ENCODE assay signal across 8 mouse cellular contexts in the genomic region with DNA sequence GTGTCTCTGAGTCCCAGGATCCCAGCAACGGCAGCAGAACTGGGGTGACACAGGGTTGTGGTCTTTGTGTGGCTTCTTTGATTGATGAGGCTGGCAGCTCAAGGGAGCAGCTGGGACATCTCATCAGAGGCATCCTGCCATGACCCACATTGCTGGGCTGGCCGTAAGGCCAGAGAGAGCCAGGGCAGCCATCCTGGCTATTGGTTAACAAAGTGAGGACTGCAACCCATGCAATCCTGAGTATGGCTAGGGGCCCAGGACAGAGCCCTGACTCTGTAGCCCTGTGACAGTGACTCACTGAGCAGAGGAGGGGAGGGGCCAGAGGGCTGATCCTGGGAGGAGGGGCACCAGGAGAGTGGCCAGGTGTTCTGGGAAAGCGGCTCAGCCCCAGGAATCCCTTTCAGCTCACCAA. TPM values are rescaled to one million over a fixed set of nuclear protein-coding genes. Genes with fewer than 3 reads are reported as not detected.
DNase-seq lines count a peak whose midpoint lies in the region; ATAC-seq lines count a peak whose summit lies in the region.

No protein-coding gene starts in this region.

- H3K36me3 ChIP-seq in hindbrain, embryonic 15.5 days: no peaks in the 10 kb centered on the region
- H3K36me3 ChIP-seq in liver, embryonic 13.5 days: no peaks in the 10 kb centered on the region

- peak; percentile 72 for DNase-seq in 3134 (ENCODE audit: extremely low read depth, insufficient read length, low spot score)
- peak; percentile 57 for DNase-seq in ZHBTc4 (ENCODE audit: low read depth, low spot score)
- DNase-seq in liver, embryonic 13.5 days: no peak
- DNase-seq in spleen, postnatal 14 days (ENCODE audit: low spot score in 2 of 2): no peak
- DNase-seq in layer of hippocampus, adult 9-10 months (ENCODE audit: low spot score): no peak

- peaks cover 9% of the 10 kb centered on the region; the same call in 1 of the 2 replicates for H3K27me3 ChIP-seq in hindbrain, embryonic 15.5 days
- H3K27me3 ChIP-seq in liver, embryonic 13.5 days: peaks cover 9% of the 10 kb centered on the region; the same call in 1 of the 2 replicates

- H3K4me2 ChIP-seq in hindbrain, embryonic 15.5 days: no peak overlapping the region
- no peak overlapping the region for H3K4me2 ChIP-seq in liver, embryonic 13.5 days

- peak; percentile 80 for ATAC-seq in hindbrain, embryonic 15.5 days (ENCODE audit: low FRiP score, low read depth)
- peak; percentile 71 for ATAC-seq in liver, embryonic 13.5 days (ENCODE audit: low read depth)
- ATAC-seq in activated CD4-positive, CD25-positive, alpha-beta regulatory T cell, adult 4 months: no peak
- ATAC-seq in inflammation-experienced regulatory T-cells, adult 6 months: no peak

- H3K9me3 ChIP-seq in hindbrain, embryonic 15.5 days: no peaks in the 10 kb centered on the region
- no peaks in the 10 kb centered on the region for H3K9me3 ChIP-seq in liver, embryonic 13.5 days (replicated peaks)

- no peak overlapping the region for H3K9ac ChIP-seq in hindbrain, embryonic 15.5 days
- no peak overlapping the region for H3K9ac ChIP-seq in liver, embryonic 13.5 days

- H3K4me3 ChIP-seq in hindbrain, embryonic 15.5 days: no peak overlapping the region
- no peak overlapping the region for H3K4me3 ChIP-seq in liver, embryonic 13.5 days (replicated peaks)

- no peaks in the 10 kb centered on the region for H3K4me1 ChIP-seq in hindbrain, embryonic 15.5 days (replicated peaks)
- H3K4me1 ChIP-seq in liver, embryonic 13.5 days (replicated peaks): no peaks in the 10 kb centered on the region

- H3K27ac ChIP-seq in hindbrain, embryonic 15.5 days (replicated peaks): no peak overlapping the region
- H3K27ac ChIP-seq in liver, embryonic 13.5 days: no peak overlapping the region

- 16% methylated on average over 3 of the region's 3 CpGs for WGBS in hindbrain, embryonic 15.5 days
- WGBS in liver, embryonic 13.5 days (ENCODE audit: insufficient replicate concordance): 44% methylated on average over 3 of the region's 3 CpGs

RNA-seq across cellular contexts. Expression of a gene that starts 3.2 kb away (rescaled TPM):
- 0.35 and 0.42 TPM in 2 replicates for polyA plus RNA-seq in hindbrain, embryonic 15.5 days (2015; fragmentation: Nextera tagmentation; extraction: Ambion mirVana)
- 2.9 and 4.0 TPM in 2 replicates for polyA plus RNA-seq in liver, embryonic 13.5 days (2015; fragmentation: Nextera tagmentation; extraction: Ambion mirVana)
- under 1 TPM in 1 of 2 experiments, not detected in 1; 0.15 TPM for polyA plus RNA-seq in activated CD4-positive, CD25-positive, alpha-beta regulatory T cell, adult 4 months (2017; shearing (Covaris generic))
- under 1 TPM in 2 of 3 experiments, not detected in 1; 0.11 to 0.38 TPM for polyA plus RNA-seq in inflammation-experienced regulatory T-cells, adult 6 months (2017; shearing (Covaris generic))

RNA-seq across cellular contexts. Expression of a gene that starts 24.9 kb away (rescaled TPM):
- 36.3 and 59.8 TPM in 2 replicates for polyA plus RNA-seq in hindbrain, embryonic 15.5 days (2015; fragmentation: Nextera tagmentation; extraction: Ambion mirVana)
- 0.03 and 0.05 TPM in 2 replicates for polyA plus RNA-seq in liver, embryonic 13.5 days (2015; fragmentation: Nextera tagmentation; extraction: Ambion mirVana)
- polyA plus RNA-seq in activated CD4-positive, CD25-positive, alpha-beta regulatory T cell, adult 4 months (2017; shearing (Covaris generic)): not detected
- not detected for polyA plus RNA-seq in inflammation-experienced regulatory T-cells, adult 6 months (2017; shearing (Covaris generic))

RNA-seq across cellular contexts. Expression of a gene that starts 38.5 kb away (rescaled TPM):
- polyA plus RNA-seq in hindbrain, embryonic 15.5 days (2015; fragmentation: Nextera tagmentation; extraction: Ambion mirVana): 0.34 and 0.49 TPM in 2 replicates
- polyA plus RNA-seq in liver, embryonic 13.5 days (2015; fragmentation: Nextera tagmentation; extraction: Ambion mirVana): 0.07 TPM in 2 replicates
- polyA plus RNA-seq in activated CD4-positive, CD25-positive, alpha-beta regulatory T cell, adult 4 months (2017; shearing (Covaris generic)): under 1 TPM; 0.12 to 0.29 TPM
- polyA plus RNA-seq in inflammation-experienced regulatory T-cells, adult 6 months (2017; shearing (Covaris generic)): under 1 TPM in 2 of 3 experiments, not detected in 1; 0.15 to 0.20 TPM

RNA-seq across cellular contexts. Expression of a gene that starts 52.8 kb away (rescaled TPM):
- polyA plus RNA-seq in hindbrain, embryonic 15.5 days (2015; fragmentation: Nextera tagmentation; extraction: Ambion mirVana): 17.9 and 19.9 TPM in 2 replicates
- polyA plus RNA-seq in liver, embryonic 13.5 days (2015; fragmentation: Nextera tagmentation; extraction: Ambion mirVana): 44.1 and 50.6 TPM in 2 replicates
- polyA plus RNA-seq in activated CD4-positive, CD25-positive, alpha-beta regulatory T cell, adult 4 months (2017; shearing (Covaris generic)): 10 to 100 TPM in 1 of 2 experiments, 1 to 10 TPM in 1; 3.0 to 10.2 TPM
- 1 to 10 TPM; 6.4 to 8.2 (median 6.5) TPM for polyA plus RNA-seq in inflammation-experienced regulatory T-cells, adult 6 months (2017; shearing (Covaris generic))

Comparison
In these comparisons a context has a peak if more than half of its experiments do, and no peak if none do; other contexts are left out.
1. DNase-seq: peak in 3134 (single experiment) and ZHBTc4 (single experiment); none in liver, embryonic 13.5 days (single experiment), spleen, postnatal 14 days (0 of 2) and layer of hippocampus, adult 9-10 months (single experiment).
2. ATAC-seq: peak in hindbrain, embryonic 15.5 days (single experiment) and liver, embryonic 13.5 days (single experiment); none in activated CD4-positive, CD25-positive, alpha-beta regulatory T cell, adult 4 months (single experiment) and inflammation-experienced regulatory T-cells, adult 6 months (single experiment).
3. RNA of a gene that starts 24.9 kb away (polyA plus RNA-seq): 36.3 to 59.8 TPM in hindbrain, embryonic 15.5 days; 0.03 to 0.05 TPM in liver, embryonic 13.5 days, not detected in activated CD4-positive, CD25-positive, alpha-beta regulatory T cell, adult 4 months and not detected in inflammation-experienced regulatory T-cells, adult 6 months; every median in the first group is over 10 times any median in the second.